Mouse (Mus musculus) intestine, embryonic 15.5 days (tissue): ENCODE results near the gene Klra8. TPM values are rescaled to one million over a fixed set of nuclear protein-coding genes. Genes with fewer than 3 reads are reported as not detected.
"Not testable (repeated sequence)": the region's sequence is repeated elsewhere in the genome, so short reads cannot be mapped to it uniquely, and the experiment has no call there.

ENCODE experiments used
- ATAC-seq: fragments of 200-750 bp; cut with Nextera tagmentation; 2 replicates; pipeline ENCODE4 v1.8.0; 2017; ENCODE audit warnings: moderate TSS enrichment, moderate library complexity
- H3K27ac ChIP-seq: fragments of 300-500 bp; sonication (generic); 2 replicates; pipeline ENCODE4 v1.5.1; 2015; ENCODE audit warnings: mild to moderate bottlenecking, inconsistent platforms
- H3K27me3 ChIP-seq: fragments of 300-500 bp; sonication (generic); replicated peaks from 2 replicates; pipeline ENCODE4 v1.6.1; 2015; ENCODE audit warnings: inconsistent platforms
- H3K36me3 ChIP-seq: fragments of 300-500 bp; sonication (generic); 2 replicates; pipeline ENCODE4 v1.6.1; 2015; ENCODE audit warnings: inconsistent platforms
- H3K4me1 ChIP-seq: fragments of 300-500 bp; sonication (generic); replicated peaks from 2 replicates; pipeline ENCODE4 v1.6.1; 2015; ENCODE audit warnings: inconsistent platforms
- H3K4me2 ChIP-seq: fragments of 300-500 bp; sonication (generic); replicated peaks from 2 replicates; pipeline ENCODE4 v1.6.1; 2015; ENCODE audit warnings: mild to moderate bottlenecking, inconsistent platforms
- H3K4me3 ChIP-seq: fragments of 300-500 bp; sonication (generic); replicated peaks from 2 replicates; pipeline ENCODE4 v1.5.1; 2015; ENCODE audit warnings: inconsistent platforms
- H3K9ac ChIP-seq: fragments of 300-500 bp; sonication (generic); 2 replicates; pipeline ENCODE4 v1.6.1; 2015; ENCODE audit warnings: inconsistent platforms
- H3K9me3 ChIP-seq: fragments of 300-500 bp; sonication (generic); 2 replicates; pipeline ENCODE4 v1.6.1; 2016; ENCODE audit warnings: inconsistent platforms
- WGBS: fragments of 180-500 bp; shearing (Covaris S2); methylation state at CpG from one replicate; pipeline ENCODE4 v1.1.7; 2015; 5-methylcytosine and 5-hydroxymethylcytosine counted together
- polyA plus RNA-seq: library from polyadenylated mRNA; unstranded; fragments of >200 nt; fragmentation: Nextera tagmentation; extraction: Ambion mirVana; gene quantifications from 2 replicates; pipeline ENCODE4 v1.2.1, GENCODE M21; 2015

Gene Klra8
- not detected in 2 replicates for polyA plus RNA-seq

DNA sequence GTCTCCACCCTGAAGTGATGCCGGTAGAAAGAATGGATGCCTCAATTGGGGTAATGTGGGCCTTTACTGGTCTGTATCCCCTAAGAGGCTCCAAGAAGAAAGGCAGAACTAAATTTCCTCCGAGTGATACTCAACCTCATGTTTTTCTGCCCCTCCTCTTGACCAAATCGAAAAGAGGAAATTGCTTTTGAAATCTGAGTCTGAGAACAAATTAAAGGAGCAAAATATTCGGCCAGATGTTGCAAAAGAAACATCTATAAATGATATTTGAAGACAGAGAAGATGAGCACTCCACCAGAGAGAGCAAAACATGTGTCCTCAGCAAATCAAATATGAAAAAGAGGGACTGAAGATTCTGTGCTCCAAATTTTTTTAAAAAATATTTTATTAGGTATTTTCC lies at the start of gene Klra8:
Gene Klra8, minus strand, starts transcription at position 101 of the 400 bp plus-strand sequence.
- ATAC-seq, H3K9ac ChIP-seq, H3K9me3 ChIP-seq, H3K4me1 ChIP-seq, H3K36me3 ChIP-seq, H3K4me3 ChIP-seq, H3K4me2 ChIP-seq, H3K27ac ChIP-seq, H3K27me3 ChIP-seq: not testable (repeated sequence)
- WGBS = 69% methylated on average over 4 of the region's 4 CpGs

GRCm38 (mm10) chr6:130110485-130110884 lies 19.2 kb downstream of the Klra8 start:
- Histone ChIP-seq H3K4me3 (no peak overlapping the region), H3K9ac (no peak overlapping the region), H3K27ac (no peak overlapping the region), H3K27me3 (no peaks in the 10 kb centered on the region), H3K4me2 (no peak overlapping the region), H3K36me3 (no peaks in the 10 kb centered on the region), H3K9me3 (no peaks in the 10 kb centered on the region), H3K4me1 (no peaks in the 10 kb centered on the region)
- 81% methylated on average over 1 of the region's 1 CpGs for WGBS
- ATAC-seq = no peak

- H3K4me3 ChIP-seq, H3K27me3 ChIP-seq, H3K4me2 ChIP-seq, H3K36me3 ChIP-seq, H3K4me1 ChIP-seq, ATAC-seq, H3K9ac ChIP-seq, H3K9me3 ChIP-seq, H3K27ac ChIP-seq: not testable (repeated sequence)
- 85% methylated on average over 3 of the region's 3 CpGs for WGBS
Measured at GRCm38 (mm10) chr6:130102743-130103142, 27.0 kb downstream of the Klra8 start.

- 79% methylated on average over 5 of the region's 5 CpGs for WGBS
- H3K4me3 ChIP-seq = no peak overlapping the region
- no peak for ATAC-seq
Measured at GRCm38 (mm10) chr6:130092336-130092948, 37.3 kb downstream of the Klra8 start.

GRCm38 (mm10) chr6:130067171-130067570 lies 62.5 kb downstream of the Klra8 start, which contains the start of gene Klra4:
Gene Klra4 (minus strand): TSS chr6:130067271.
- H3K27me3 ChIP-seq, ATAC-seq: not testable (repeated sequence)
- 74% methylated on average over 1 of the region's 1 CpGs for WGBS

More at GRCm38 (mm10) chr6:130092336-130092948, 37.3 kb downstream of the Klra8 start:
- no peaks in the 10 kb centered on the region for H3K36me3 ChIP-seq
- H3K4me2 ChIP-seq = no peak overlapping the region
- no peak overlapping the region for H3K27ac ChIP-seq
- no peaks in the 10 kb centered on the region for H3K4me1 ChIP-seq
- H3K27me3 ChIP-seq = no peaks in the 10 kb centered on the region
- H3K9me3 ChIP-seq = no peaks in the 10 kb centered on the region
- no peak overlapping the region for H3K9ac ChIP-seq

More at GRCm38 (mm10) chr6:130067171-130067570, 62.5 kb downstream of the Klra8 start, which contains the start of gene Klra4:
- not testable (repeated sequence) for H3K9ac ChIP-seq, H3K4me2 ChIP-seq, H3K4me3 ChIP-seq, H3K4me1 ChIP-seq, H3K27ac ChIP-seq, H3K9me3 ChIP-seq, H3K36me3 ChIP-seq

Other genes starting within 250 kb of the Klra8 start
- gene Klra5, start 212.2 kb downstream of the Klra8 start, polyA plus RNA-seq = not detected in 2 replicates
- gene Klra6, start 102.9 kb downstream of the Klra8 start, polyA plus RNA-seq = not detected in 2 replicates
- gene Klra4, start 62.6 kb downstream of the Klra8 start, polyA plus RNA-seq = not detected in 2 replicates
- gene Klra9, start 63.2 kb upstream of the Klra8 start, polyA plus RNA-seq = not detected in 2 replicates
- not detected in 2 replicates for gene Klra7, start 103.4 kb upstream of the Klra8 start, polyA plus RNA-seq
- gene Klra10, start 152.0 kb upstream of the Klra8 start, polyA plus RNA-seq = not detected in 2 replicates
- gene Klra3, start 207.7 kb upstream of the Klra8 start, polyA plus RNA-seq = not detected in 2 replicates